Mouse (Mus musculus) CH12F3 (cell line): ENCODE results near the gene Gpr176.

Experiments used
- in situ Hi-C: fragments of 300-500 bp; cut with MboI; formaldehyde crosslinking; loops from 2 replicates; pipeline ENCODE4 v1.14.3; 2020; ENCODE audit warnings: low sequenced_read_pairs

Gpr176 gene

DNA sequence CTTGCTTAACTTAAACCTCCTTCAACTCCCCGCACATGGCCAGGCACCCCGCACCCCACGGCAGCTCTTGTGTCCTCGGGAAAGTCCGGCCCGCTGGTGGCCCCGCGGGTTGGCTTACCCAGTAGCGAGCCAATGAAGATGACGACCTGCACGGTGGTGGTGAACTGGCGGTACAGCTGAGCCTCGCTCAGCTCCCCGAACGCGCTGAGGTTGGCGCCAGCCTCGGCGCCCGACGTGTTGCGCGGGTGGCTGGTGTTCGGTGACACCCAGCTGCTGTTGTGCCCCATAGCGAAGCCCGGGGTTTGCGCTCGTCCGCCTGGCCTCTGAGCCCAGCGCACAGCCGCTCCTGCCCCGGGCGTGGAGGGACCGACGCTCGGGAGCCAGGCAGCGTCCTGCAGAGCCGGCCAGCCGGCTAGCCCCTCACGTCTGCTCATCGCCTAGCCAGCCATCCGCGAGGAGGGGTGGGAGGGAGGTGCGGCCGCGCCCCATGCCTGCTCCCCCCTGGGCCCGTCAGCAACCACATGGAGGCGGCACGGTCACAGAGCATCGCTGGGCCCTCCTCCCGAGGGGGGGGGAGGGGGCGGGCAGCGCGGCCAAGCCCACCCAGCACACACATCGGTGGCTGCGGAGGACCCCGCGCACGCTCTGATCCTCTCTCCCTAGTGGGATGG lies at the start of gene Gpr176:
Gpr176 (minus strand) TSS at position 519 of the 671 bp plus-strand sequence.
- in situ Hi-C loops = no loop called here

DNA sequence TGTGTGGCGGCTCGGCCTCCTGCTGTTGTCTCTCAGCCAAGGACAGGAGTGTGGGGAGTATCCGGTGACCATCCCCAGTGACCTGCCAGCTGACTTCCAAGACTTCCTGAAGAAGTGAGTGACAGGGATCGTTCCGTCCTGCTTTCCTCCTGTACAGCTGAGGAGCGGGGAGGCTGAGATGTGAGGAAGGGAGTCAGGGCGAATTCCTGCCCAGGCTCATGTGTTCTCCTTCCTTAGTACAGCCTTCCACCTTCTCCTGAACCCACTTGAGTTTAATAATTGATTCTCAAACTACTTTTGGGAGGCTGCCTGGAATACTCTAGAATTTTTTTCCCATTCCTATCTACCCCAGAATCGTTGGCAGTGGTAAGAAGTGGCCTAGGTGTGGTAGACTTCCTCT lies 49.2 kb upstream of the Gpr176 start:
- in situ Hi-C loops = no loop called here

DNA sequence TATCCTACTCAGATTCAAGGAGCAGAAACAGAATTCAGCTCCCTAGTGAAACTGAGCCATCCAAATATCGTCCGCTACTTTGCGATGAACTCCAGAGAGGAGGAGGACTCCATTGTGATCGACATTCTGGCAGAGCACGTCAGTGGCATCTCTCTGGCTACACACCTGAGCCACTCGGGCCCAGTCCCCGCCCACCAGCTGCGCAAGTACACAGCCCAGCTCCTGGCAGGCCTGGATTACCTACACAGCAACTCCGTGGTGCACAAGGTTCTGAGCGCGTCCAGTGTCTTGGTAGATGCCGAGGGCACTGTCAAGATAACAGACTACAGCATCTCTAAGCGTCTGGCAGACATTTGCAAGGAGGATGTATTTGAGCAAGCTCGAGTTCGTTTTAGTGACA lies 48.7 kb upstream of the Gpr176 start:
- in situ Hi-C loops = no loop called here

DNA sequence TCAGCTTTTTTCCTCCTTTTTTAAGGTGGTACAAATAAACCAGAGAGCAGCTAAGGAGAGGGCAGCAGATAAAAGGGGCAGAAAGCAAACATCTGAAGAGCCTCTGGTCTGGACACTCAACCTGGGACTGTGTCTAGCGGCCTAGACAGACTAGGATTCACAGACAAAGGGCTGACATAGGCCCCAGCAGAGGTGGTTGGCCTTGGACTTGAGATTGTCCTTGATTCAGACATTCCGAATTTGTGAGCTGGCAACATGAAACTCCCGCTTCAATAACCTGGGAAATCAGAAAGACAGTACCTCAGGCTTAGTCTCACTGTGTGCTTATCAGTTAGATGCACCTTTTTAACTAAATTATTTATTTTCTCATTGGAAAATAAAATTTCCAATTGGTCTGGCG lies 44.9 kb upstream of the Gpr176 start:
- in situ Hi-C loops = no loop called here

DNA sequence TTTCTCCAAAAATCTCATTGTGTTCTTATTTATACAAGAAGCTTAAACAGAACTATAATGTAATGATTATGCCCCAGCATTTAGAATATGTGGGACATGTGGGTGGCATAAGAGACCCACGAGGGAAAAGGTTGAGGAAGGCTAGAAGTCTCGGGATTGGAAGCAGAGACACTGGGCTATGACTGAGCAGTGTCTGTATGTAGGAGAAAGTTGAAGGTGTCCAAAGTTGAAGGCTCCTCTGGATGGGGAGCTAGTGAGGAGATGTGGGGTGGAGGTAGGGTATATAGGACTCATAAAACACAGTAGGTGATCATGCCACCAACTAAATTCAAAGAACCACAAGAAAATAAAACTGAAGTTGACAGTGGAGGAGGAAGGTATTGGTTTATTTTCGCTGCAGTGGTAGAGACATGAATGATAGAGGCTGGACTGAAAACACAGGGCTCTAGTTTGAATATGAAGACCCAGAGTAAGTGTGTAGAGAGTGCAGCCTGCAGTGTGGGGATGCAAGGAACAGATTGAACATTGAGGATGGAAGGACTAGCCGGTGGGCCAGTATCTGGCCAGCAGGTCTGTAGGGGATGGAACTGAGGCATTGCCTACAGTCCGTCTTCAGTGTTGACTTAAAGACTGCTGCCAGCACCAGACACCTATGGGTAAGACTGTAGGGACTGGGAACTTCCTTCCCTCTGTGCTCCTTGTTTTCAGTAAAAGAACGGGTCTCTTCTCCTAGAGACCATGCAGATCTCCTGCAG lies 42.6 kb upstream of the Gpr176 start:
- in situ Hi-C loops = no loop called here

GRCm38 (mm10) chr2:118412821-118413220 lies 39.6 kb upstream of the Gpr176 start:
- in situ Hi-C loops = no loop called here

DNA sequence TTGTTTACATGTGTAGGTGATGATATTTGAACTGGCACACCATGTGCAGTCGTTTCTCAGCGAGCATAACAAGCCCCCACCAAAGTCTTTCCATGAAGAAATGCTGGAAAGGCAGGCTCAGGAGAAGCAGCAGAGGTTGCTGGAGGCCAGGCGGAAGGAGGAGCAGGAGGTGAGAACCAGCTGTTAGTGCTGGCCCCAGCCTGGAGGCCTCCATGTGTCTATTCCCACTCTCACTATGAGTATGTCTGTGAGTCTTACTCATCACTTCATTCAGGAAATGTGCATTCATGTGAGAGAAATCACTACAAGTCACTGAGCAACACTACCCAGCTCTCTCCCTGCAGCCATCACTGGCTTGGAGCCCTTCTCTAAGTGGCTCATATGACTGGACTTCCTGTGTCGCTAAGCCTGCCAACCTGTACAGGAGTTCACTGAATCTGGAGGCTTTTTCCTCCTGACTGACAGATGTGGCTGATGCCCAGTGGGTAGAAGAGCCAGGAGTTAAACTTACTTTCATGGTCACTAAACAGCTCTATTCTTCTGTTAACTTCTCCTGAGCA lies 35.2 kb upstream of the Gpr176 start:
- in situ Hi-C loops = no loop called here

DNA sequence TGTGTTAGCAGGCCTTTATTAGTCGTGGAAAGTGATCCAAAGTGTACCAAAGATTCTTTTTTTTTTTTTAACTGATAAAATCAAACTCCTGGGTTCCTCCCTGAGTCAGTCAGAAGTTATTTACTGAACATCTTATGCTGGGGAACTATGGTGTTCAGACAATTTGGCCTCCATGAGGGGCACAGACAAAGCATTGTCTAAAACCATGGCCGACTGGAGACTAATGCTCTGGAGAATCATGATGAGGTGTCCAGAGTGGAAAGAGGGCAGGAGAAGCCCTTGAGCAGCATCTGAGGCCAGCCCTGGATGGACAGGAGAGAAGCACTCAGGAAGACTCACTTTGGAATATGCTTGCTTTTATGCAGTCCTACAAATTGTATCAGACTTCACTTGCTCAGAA lies 33.6 kb upstream of the Gpr176 start:
- in situ Hi-C loops = no loop called here

DNA sequence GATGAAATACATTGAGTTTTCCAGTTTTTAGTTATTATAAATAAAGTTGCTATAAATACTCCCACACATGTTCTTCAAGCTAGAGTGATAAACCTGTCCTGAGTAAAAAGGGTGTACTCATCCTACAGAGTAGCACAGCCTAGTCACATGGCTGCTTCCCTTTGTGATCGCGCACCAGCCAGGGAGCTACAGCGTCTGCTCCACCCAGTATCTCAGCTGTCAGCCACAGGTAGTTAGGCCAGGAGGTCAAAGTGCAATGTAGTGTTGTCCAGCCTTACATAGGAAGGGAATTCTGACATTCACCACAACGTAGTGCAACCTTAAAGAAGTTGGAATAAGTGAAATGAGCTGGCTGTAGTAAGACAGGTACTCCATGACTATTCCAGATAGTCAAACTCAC lies 32.3 kb upstream of the Gpr176 start:
- in situ Hi-C loops = no loop called here

DNA sequence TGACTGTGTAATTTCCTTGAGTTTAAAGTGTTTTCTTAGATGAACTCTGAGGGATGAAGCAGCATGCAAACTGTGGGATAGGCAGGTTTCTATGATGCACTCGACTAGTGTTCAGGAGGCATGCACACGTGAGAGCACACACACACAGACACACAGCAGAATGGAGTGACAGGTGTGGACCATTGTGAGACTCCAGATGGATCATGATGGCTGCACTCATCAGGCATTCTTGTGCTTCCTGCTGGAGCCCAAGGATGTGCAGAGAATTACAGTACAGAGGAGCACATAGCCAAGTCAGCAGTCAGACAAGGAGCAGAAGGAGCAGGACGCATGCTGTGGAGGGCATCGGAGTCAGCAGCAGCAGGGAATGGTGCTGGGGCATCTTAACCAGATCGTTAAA lies 31.1 kb upstream of the Gpr176 start:
- in situ Hi-C loops = no loop called here

DNA sequence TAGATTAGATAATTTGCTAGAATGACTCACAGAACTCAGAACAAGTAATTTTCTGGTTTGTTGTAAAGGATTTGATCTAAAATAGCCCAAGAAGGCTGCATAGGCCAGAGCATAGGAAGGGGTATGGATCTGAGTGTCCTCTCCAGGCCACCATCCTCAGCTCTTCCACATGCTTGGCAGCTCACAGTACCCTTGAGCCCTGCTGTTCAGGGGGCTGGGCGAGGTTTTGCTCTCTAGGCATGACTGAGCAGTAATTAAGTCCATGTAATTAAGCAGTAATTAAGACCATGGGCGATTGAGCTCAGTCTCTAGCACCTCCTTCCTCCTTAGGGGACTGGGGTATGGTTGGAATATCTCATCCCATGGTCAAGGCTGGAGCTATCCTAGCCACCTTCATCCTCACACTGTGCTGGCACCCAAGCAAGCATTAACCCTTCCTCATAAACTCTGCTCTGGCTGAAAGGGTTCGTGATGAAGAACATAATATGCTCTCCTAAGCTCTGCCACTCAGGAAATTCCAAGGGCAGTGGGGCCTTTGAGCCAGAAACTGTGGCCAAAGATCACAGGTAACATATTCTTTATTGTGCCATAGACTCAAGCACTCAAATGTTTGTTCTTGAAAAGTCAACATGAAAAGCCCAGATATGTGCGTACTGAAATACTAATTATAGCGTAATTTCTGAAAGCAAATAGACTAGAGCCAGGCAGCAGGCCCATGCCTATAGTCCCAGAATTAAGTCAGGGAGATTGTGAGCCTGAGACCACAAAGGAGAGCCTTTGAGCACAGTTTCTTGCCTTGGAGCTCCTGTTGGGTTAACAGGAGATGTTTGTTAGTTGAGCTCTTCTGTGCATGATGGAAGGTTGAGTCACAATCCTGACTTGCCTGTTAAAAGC lies 28.9 kb upstream of the Gpr176 start:
- in situ Hi-C loops = no loop called here

GRCm38 (mm10) chr2:118399751-118400150 lies 26.5 kb upstream of the Gpr176 start:
- in situ Hi-C loops = no loop called here

DNA sequence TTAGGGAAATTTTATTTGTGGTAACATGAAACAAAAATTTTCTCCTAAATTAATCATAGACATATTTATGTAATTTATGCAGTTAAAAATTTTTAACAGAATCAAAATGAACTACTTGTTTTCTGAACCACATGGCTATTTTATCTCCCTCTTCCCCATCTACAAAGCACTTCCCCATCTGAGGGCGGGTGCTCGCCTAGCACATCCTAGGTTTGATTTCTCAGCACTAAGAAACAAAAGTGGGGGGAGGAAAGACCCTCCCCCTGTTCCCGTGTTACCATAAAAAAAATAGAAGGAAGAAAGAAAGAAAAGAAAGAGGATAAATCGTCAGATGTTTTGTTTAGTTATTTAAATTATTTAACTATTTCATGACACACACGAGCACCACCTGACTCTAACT lies 18.0 kb upstream of the Gpr176 start:
- in situ Hi-C loops = no loop called here

DNA sequence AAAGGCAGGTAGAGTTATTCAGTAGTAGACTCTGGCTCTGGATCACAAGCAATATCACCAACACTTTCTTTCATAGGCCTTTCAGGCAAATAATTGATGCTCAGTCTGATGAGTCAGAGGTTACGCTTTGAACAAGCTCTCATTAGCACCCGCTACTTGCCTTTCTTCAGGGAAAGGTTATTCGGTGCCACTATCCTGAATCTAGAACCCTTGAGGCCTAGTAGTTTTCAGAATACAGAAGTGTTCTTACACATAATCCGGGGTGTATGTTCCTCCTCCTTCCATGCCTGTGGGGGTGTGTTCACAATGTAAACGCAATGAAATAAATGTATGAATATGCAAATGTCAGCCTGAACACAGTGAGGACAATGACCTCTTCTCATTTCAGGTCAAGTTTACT lies 16.9 kb upstream of the Gpr176 start:
- in situ Hi-C loops = no loop called here

GRCm38 (mm10) chr2:118389569-118389968 lies 16.4 kb upstream of the Gpr176 start:
- in situ Hi-C loops = no loop called here

DNA sequence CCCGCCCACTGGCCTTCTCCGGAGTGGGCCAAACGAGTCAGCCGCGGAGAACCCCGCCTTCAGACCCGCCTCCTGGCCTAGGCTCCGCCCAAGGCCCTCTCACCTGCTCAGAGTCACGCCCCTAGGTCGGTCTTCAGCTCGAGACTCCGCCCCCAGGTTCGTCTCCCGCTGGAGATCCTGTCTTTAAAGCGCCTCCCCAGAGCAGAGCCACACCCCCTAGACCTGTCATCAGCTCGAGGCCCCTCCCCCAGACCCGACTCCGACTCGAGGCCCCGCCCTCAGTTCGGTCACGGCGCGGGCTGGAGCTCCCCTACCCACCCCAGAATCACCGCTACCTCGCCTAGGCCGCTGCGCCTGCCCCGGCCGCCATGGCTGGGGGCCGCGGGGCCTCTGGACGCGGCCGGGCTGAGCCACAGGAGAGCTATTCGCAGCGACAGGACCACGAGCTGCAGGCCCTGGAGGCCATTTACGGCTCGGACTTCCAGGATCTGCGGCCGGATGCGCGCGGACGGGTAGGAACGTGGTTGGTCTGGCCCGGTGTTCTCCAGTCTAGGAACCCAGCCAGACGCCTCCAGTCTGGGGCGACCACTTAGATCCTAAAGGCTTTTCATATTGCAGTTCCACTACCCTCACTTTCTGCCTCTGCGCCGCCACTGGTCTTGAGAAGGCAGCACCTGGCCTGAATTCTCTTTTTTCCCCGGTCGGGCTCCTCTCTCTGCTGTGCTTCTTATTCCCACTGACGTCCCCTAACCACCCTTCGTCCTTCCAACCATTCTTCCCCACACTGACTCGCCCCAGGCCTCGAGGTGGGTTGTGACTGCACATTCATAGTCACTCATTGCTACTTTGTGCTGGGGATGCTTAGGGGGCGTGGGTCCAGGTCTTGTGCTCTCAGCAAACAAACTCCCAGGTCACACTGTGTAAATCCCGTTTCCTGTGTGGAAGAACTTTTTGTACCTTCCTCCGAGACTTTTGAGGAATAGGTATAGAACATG lies 15.4 kb upstream of the Gpr176 start, which contains the start of gene Eif2ak4:
Eif2ak4 (plus strand) TSS at position 278 of the 995 bp plus-strand sequence.
- in situ Hi-C loops = no loop called here

- in situ Hi-C loops = no loop called here
Observed at GRCm38 (mm10) chr2:118383387-118383786, 10.2 kb upstream of the Gpr176 start.

DNA sequence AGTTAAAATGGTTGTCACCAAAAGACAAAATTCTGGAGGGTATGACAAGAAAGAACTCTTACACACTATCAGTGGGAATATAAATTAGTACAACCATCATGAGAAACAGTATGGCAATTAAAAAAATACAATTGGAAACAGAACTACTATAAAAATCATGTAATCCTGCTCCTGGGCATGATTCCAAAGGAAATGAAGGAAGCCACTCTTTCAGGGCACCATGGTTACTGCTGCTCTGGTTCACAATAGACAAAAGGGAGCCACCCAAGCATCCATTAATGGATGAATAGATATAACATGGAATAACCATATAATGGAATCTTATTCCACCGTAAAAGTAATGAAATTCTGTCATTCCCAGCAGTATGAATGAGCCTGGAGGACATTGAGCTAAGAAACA lies 6.5 kb upstream of the Gpr176 start:
- in situ Hi-C loops = no loop called here

GRCm38 (mm10) chr2:118375931-118376330 lies 2.7 kb upstream of the Gpr176 start:
- in situ Hi-C loops = no loop called here

DNA sequence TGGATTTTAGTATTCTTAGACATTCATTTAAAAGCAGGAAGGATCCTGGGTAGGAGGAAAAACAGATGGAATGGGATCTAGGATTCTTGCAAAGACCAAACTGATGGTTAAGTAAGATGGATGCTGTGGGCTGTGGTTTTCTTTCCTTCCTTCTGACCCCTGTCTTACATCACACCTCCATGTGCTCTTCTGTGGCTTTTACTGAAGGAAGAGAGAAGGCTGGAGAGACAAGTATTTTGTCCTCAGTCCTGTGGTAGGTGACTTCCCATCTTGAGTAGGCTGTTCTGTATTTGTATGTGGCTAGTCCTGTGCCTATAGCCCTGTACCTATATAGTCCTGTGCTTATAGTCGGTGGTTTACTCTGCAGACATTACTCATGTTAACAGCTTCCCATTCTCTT lies 2.3 kb upstream of the Gpr176 start:
- in situ Hi-C loops = no loop called here
